Mouse (Mus musculus) small intestine, adult 2 months (tissue): Measurements from ENCODE around the gene Als2. TPM values are rescaled to one million over a fixed set of nuclear protein-coding genes. Genes with fewer than 3 reads are reported as not detected.

Source experiments
- H3K27ac ChIP-seq: fragments of 200-500 bp; 2 replicates; pipeline ENCODE4 v1.5.1; 2012; ENCODE audit warnings: low read depth, low read length, control low read depth, inconsistent platforms; ENCODE audit not compliant: insufficient read depth
- H3K27me3 ChIP-seq: fragments of 200-500 bp; 2 replicates; pipeline ENCODE4 v1.6.1; 2012; ENCODE audit warnings: mild to moderate bottlenecking, moderate library complexity, low read length, inconsistent platforms; ENCODE audit not compliant: control insufficient read depth, insufficient read depth
- H3K36me3 ChIP-seq: fragments of 200-500 bp; 2 replicates; pipeline ENCODE4 v1.6.1; 2012; ENCODE audit warnings: mild to moderate bottlenecking, low read length, control low read depth, inconsistent platforms; ENCODE audit not compliant: control insufficient read depth, insufficient read depth
- H3K4me1 ChIP-seq: fragments of 200-500 bp; 2 replicates; pipeline ENCODE4 v1.6.1; 2012; ENCODE audit warnings: low read length, inconsistent platforms, mixed read lengths; ENCODE audit not compliant: control insufficient read depth, insufficient read depth, insufficient read length
- H3K4me3 ChIP-seq: fragments of 200-500 bp; 2 replicates; pipeline ENCODE4 v1.5.1; 2012; ENCODE audit warnings: low read depth, mild to moderate bottlenecking, control low read depth, inconsistent platforms, low read length, moderate library complexity
- CTCF ChIP-seq: fragments of 200-500 bp; IDR thresholded peaks from 2 replicates; pipeline ENCODE4 v1.5.1; 2012; ENCODE audit warnings: low read depth, mild to moderate bottlenecking, control low read depth, inconsistent platforms, low read length, moderate library complexity, mixed read lengths; ENCODE audit not compliant: insufficient replicate concordance, insufficient read length; ENCODE audit errors: extremely low read depth
- POLR2A ChIP-seq: fragments of 200-500 bp; IDR thresholded peaks from 2 replicates; pipeline ENCODE4 v1.6.1; 2012; ENCODE audit warnings: low read depth, mild to moderate bottlenecking, control low read depth, inconsistent platforms, low read length, moderate library complexity
- WGBS: fragments of 180-500 bp; shearing (Covaris S2); methylation state at CpG from one replicate; pipeline ENCODE4 v1.1.7; 2018; 5-methylcytosine and 5-hydroxymethylcytosine counted together
- polyA plus RNA-seq: library from polyadenylated mRNA; depleted of rRNA; stranded (reverse); fragments of >200 nt; gene quantifications from 2 replicates; pipeline ENCODE4 v1.2.3, GENCODE M21; 2012

Als2 gene
- polyA plus RNA-seq, 1 experiment, result 9.2 TPM

GRCm38 (mm10) chr1:59160871-59161270 lies 76.2 kb downstream of the Als2 start:
- Histone ChIP-seq H3K27ac (no peak overlapping the region), H3K36me3 (peaks cover 11% of the 10 kb centered on the region), H3K27me3 (no peaks in the 10 kb centered on the region), H3K4me3 (no peak overlapping the region), H3K4me1 (peaks cover 19% of the 10 kb centered on the region; the same call in 1 of the 2 replicates)
- TF ChIP-seq CTCF (no peak), POLR2A (no peak)
- 20% methylated on average over 6 of the region's 6 CpGs for WGBS

- Histone ChIP-seq H3K36me3 (peaks cover 8% of the 10 kb centered on the region), H3K27ac (no peak overlapping the region), H3K4me1 (peaks cover 23% of the 10 kb centered on the region; the same call in 1 of the 2 replicates), H3K4me3 (no peak overlapping the region), H3K27me3 (no peaks in the 10 kb centered on the region)
- 82% methylated on average over 3 of the region's 3 CpGs for WGBS
- TF ChIP-seq POLR2A (no peak), CTCF (no peak)
Observed at GRCm38 (mm10) chr1:59159136-59159535, 77.9 kb downstream of the Als2 start.

- 84% methylated on average over 7 of the region's 7 CpGs for WGBS
- peak overlapping the region; percentile 40; the same call in 1 of the 2 replicates for H3K27ac ChIP-seq
- H3K4me1 ChIP-seq, result peaks cover 23% of the 10 kb centered on the region; the same call in 1 of the 2 replicates
- TF ChIP-seq POLR2A (no peak), CTCF (no peak)
- peaks cover 7% of the 10 kb centered on the region for H3K36me3 ChIP-seq
- H3K27me3 ChIP-seq, result no peaks in the 10 kb centered on the region
- no peak overlapping the region for H3K4me3 ChIP-seq
Observed at GRCm38 (mm10) chr1:59158498-59158897, 78.5 kb downstream of the Als2 start.

GRCm38 (mm10) chr1:59157846-59158245 lies 79.2 kb downstream of the Als2 start:
- H3K4me3 ChIP-seq, result no peak overlapping the region
- peak overlapping the region; percentile 36 for H3K27ac ChIP-seq
- H3K36me3 ChIP-seq, result peaks cover under 1% of the 10 kb centered on the region
- TF ChIP-seq CTCF (no peak), POLR2A (no peak)
- no peaks in the 10 kb centered on the region for H3K27me3 ChIP-seq
- H3K4me1 ChIP-seq, result peaks cover 23% of the 10 kb centered on the region; the same call in 1 of the 2 replicates
- WGBS, result 42% methylated on average over 4 of the region's 4 CpGs

GRCm38 (mm10) chr1:59152346-59152745 lies 84.7 kb downstream of the Als2 start:
- peaks cover 16% of the 10 kb centered on the region; the same call in 1 of the 2 replicates for H3K4me1 ChIP-seq
- no peaks in the 10 kb centered on the region for H3K36me3 ChIP-seq
- peak overlapping the region; percentile 73; the same call in 1 of the 2 replicates for H3K27ac ChIP-seq
- no peaks in the 10 kb centered on the region for H3K27me3 ChIP-seq
- WGBS, result 30% methylated on average over 4 of the region's 4 CpGs
- no peak for TF ChIP-seq POLR2A
- no peak for TF ChIP-seq CTCF
- no peak overlapping the region for H3K4me3 ChIP-seq

GRCm38 (mm10) chr1:59150542-59150941 lies 86.5 kb downstream of the Als2 start:
- Histone ChIP-seq H3K4me1 (peaks cover 16% of the 10 kb centered on the region; the same call in 1 of the 2 replicates), H3K4me3 (no peak overlapping the region), H3K27me3 (no peaks in the 10 kb centered on the region), H3K27ac (no peak overlapping the region), H3K36me3 (no peaks in the 10 kb centered on the region)
- WGBS, result 77% methylated on average over 5 of the region's 5 CpGs
- TF ChIP-seq CTCF (no peak), POLR2A (no peak)

GRCm38 (mm10) chr1:59144543-59144942 lies 92.5 kb downstream of the Als2 start:
- Histone ChIP-seq H3K27ac (no peak overlapping the region), H3K4me3 (no peak overlapping the region), H3K36me3 (no peaks in the 10 kb centered on the region), H3K4me1 (no peaks in the 10 kb centered on the region), H3K27me3 (no peaks in the 10 kb centered on the region)
- TF ChIP-seq CTCF, result peak; percentile 65; the same call in 1 of the 2 replicates
- TF ChIP-seq POLR2A, result no peak
- WGBS, result 75% methylated on average over 10 of the region's 10 CpGs
